Mouse (Mus musculus) neural tube, embryonic 13.5 days (tissue): ENCODE measurements at regions not wholly inside any gene's neighbourhood (a gene's known extent, or its start where the extent isn't known, plus 50 kb on each side); places are given as distances from the start of the nearest gene placed in this dataset.

Experiments used
- ATAC-seq: fragments of 200-750 bp; cut with Nextera tagmentation; 2 replicates; pipeline ENCODE4 v1.8.0; 2017; ENCODE audit warnings: low read depth, mild to moderate bottlenecking, moderate TSS enrichment, moderate library complexity
- H3K27ac ChIP-seq: fragments of 300-500 bp; sonication (generic); replicated peaks from 2 replicates; pipeline ENCODE4 v1.5.1; 2015; ENCODE audit warnings: moderate library complexity, mild to moderate bottlenecking, inconsistent platforms
- H3K27me3 ChIP-seq: fragments of 300-500 bp; sonication (generic); 2 replicates; pipeline ENCODE4 v1.6.1; 2015; ENCODE audit warnings: mild to moderate bottlenecking, inconsistent platforms
- H3K36me3 ChIP-seq: fragments of 300-500 bp; sonication (generic); 2 replicates; pipeline ENCODE4 v1.6.1; 2015; ENCODE audit warnings: mild to moderate bottlenecking, inconsistent platforms
- H3K4me1 ChIP-seq: fragments of 300-500 bp; sonication (generic); replicated peaks from 2 replicates; pipeline ENCODE4 v1.6.1; 2015; ENCODE audit warnings: inconsistent platforms
- H3K4me2 ChIP-seq: fragments of 300-500 bp; sonication (generic); 2 replicates; pipeline ENCODE4 v1.6.1; 2015; ENCODE audit warnings: inconsistent platforms, mild to moderate bottlenecking, moderate library complexity
- H3K4me3 ChIP-seq: fragments of 300-500 bp; sonication (generic); 2 replicates; pipeline ENCODE4 v1.5.1; 2015; ENCODE audit warnings: mild to moderate bottlenecking, inconsistent platforms
- H3K9ac ChIP-seq: fragments of 300-500 bp; sonication (generic); 2 replicates; pipeline ENCODE4 v1.6.1; 2015; ENCODE audit warnings: moderate library complexity, mild to moderate bottlenecking, inconsistent platforms
- H3K9me3 ChIP-seq: fragments of 300-500 bp; sonication (generic); 2 replicates; pipeline ENCODE4 v1.6.1; 2016; ENCODE audit warnings: inconsistent platforms
- WGBS: fragments of 180-500 bp; shearing (Covaris S2); methylation state at CpG from one replicate; pipeline ENCODE4 v1.1.7; 2015; 5-methylcytosine and 5-hydroxymethylcytosine counted together

DNA sequence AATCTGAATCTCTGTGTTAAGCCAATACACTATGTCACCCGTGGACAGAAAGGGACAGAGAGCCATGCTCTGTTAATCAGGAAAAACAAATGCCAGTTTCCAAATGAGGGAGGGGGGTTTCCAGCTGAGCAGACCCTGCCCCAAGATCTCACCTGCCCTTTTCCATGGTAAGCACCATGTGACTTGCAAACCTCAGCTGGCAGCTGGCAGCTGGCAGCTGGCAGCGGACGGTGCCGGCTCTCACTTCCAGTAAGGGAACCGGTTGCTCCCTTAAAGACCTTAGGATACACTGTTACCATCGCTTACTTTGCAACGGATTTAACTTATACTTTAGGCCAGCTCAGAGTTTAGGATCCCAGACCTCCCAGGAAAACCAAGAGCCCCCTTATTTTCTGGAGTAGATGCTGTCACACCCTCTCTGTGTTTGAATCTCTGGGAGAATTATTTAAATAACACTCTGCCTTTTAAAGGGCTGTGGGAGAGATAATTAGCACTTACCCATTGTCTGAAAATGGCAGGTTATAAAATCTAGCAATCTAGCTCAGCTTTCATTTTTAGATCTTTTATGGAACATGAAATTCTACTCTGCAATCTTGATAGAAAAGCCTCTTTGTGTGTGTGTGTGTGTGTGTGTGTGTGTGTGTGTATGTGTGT is 131.7 kb downstream of the Drd1 start:
- WGBS = 50% methylated on average over 7 of the region's 7 CpGs

DNA sequence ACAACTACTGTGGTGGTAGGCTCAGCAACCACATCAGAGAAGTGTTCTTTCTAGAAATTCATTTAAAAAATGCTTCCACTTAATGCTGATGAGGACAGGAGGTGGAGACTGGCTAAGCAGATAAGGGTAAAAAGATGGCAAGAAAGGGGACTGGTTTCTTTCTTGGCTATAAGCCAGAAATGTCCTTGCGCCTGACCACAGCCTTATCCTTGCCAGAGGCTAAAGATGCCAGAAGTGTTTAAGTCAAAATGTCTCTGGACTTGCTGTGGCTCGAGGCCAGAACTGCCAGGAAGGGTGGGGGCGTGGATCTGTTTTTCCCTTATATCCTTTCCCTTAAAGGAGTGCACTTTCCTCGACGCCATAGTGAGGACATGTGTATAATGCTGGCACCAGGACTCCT is 133.7 kb downstream of the Drd1 start:
- no peaks in the 10 kb centered on the region for H3K9me3 ChIP-seq
- no peaks in the 10 kb centered on the region for H3K36me3 ChIP-seq
- no peak overlapping the region for H3K27ac ChIP-seq
- H3K4me2 ChIP-seq = no peak overlapping the region
- ATAC-seq = no peak
- peaks cover 4% of the 10 kb centered on the region; the same call in 1 of the 2 replicates for H3K4me1 ChIP-seq
- no peak overlapping the region for H3K9ac ChIP-seq
- 87% methylated on average over 5 of the region's 5 CpGs for WGBS
- H3K4me3 ChIP-seq = no peak overlapping the region
- H3K27me3 ChIP-seq = no peaks in the 10 kb centered on the region

More for the DNA sequence above, 131.7 kb downstream of the Drd1 start:
- no peak overlapping the region for H3K27ac ChIP-seq
- no peaks in the 10 kb centered on the region for H3K9me3 ChIP-seq
- H3K4me1 ChIP-seq = peaks cover 10% of the 10 kb centered on the region; the same call in 1 of the 2 replicates
- ATAC-seq = no peak
- H3K36me3 ChIP-seq = no peaks in the 10 kb centered on the region
- no peaks in the 10 kb centered on the region for H3K27me3 ChIP-seq
- no peak overlapping the region for H3K4me3 ChIP-seq
- no peak overlapping the region for H3K9ac ChIP-seq
- no peak overlapping the region for H3K4me2 ChIP-seq

DNA sequence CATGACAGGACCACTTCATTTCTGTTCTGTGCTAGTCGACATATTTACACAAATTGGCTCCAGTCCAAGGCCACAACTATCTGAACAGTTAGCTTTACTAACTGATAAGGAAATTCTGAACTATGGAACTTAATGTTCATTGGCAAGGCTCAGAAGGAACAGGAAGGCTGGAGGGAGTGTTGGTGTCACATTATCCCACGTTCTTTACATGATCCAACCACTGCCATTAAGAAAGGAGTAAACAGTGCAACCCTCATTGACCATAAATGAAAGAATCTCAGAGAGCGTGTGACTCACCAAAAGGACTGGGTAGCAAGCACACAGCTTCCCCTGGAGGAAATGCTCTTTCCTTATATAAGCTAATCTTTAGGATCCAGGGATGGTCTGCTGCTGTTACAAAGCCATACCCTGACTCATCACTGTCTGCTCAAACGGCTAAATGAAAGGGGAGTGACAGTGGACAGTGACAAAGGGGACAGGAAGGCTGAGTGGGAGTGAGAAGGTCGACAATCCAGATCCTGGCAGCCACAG is 135.6 kb downstream of the Drd1 start:
- Histone ChIP-seq H3K4me3 (no peak overlapping the region), H3K9me3 (no peaks in the 10 kb centered on the region), H3K9ac (no peak overlapping the region), H3K4me1 (peaks cover 4% of the 10 kb centered on the region; the same call in 1 of the 2 replicates), H3K36me3 (no peaks in the 10 kb centered on the region), H3K27me3 (no peaks in the 10 kb centered on the region), H3K4me2 (no peak overlapping the region), H3K27ac (no peak overlapping the region)
- no peak for ATAC-seq
- WGBS = 57% methylated on average over 5 of the region's 5 CpGs

DNA sequence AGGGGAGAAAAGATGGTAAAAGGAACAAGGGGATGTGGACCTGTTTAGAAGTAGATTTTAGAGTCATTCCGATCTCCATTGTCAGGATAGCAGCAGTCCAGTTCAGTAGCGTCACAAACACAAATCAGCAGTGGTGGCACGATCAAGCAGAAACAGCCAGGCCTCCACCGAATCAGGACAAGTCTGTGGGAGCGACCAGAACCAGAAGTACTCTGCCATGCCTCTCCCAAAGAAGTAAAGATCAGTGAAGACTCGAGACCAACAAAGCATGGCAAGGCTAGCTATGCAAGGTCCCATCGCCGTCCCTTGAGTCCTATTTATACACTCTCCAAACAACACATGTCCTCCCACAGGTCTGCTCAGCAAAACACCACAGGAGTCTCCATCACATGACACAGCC is 140.0 kb downstream of the Drd1 start:
- 87% methylated on average over 8 of the region's 8 CpGs for WGBS
- H3K9ac ChIP-seq = no peak overlapping the region
- H3K27me3 ChIP-seq = no peaks in the 10 kb centered on the region
- H3K4me3 ChIP-seq = no peak overlapping the region
- no peak overlapping the region for H3K4me2 ChIP-seq
- ATAC-seq = no peak
- H3K36me3 ChIP-seq = no peaks in the 10 kb centered on the region
- peaks cover 8% of the 10 kb centered on the region; the same call in 1 of the 2 replicates for H3K4me1 ChIP-seq
- no peaks in the 10 kb centered on the region for H3K9me3 ChIP-seq
- no peak overlapping the region for H3K27ac ChIP-seq

DNA sequence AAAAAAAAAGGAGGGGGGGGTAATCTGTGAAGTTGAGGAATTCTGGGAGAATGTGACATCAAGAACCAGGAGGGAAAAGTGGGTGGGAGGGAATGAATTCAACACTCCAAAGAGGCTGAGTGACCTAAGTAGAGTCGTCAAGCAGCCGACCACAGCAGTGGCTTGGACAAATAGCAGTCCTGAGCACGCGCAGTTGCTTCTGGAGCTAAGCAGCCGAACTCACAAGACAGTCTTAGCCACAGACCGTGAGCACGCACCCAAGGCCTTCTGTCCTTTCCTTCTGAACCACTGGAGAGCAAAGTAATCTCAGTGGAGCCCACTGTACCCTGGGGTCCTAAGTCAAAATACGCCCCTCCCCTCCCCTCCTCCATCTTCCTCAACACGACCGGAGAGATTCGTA is 141.1 kb downstream of the Drd1 start:
- Histone ChIP-seq H3K9me3 (no peaks in the 10 kb centered on the region), H3K4me3 (no peak overlapping the region), H3K9ac (no peak overlapping the region), H3K4me2 (no peak overlapping the region), H3K36me3 (no peaks in the 10 kb centered on the region), H3K27me3 (no peaks in the 10 kb centered on the region), H3K27ac (no peak overlapping the region), H3K4me1 (peaks cover 8% of the 10 kb centered on the region; the same call in 1 of the 2 replicates)
- 86% methylated on average over 11 of the region's 11 CpGs for WGBS
- ATAC-seq = no peak

DNA sequence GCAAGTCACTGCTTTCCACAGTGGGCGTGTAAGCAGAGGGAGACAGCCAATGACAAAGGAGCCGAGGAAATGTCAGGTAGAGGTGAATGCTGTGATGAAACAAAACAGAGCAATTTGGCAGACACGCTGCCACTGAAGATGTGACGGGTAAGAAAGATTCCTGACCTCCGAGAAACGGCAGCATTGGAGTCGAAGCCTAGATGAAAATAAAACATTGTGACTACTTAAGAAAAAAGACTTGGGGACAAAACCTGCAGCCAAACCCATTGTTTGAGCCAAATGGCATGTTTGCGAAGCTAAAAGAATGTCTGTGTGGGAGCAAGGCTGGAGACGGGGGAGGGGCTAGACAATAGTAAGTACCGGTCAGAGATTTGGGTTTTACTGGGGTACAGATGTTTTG is 142.0 kb downstream of the Drd1 start:
- no peak overlapping the region for H3K9ac ChIP-seq
- no peak overlapping the region for H3K27ac ChIP-seq
- H3K4me2 ChIP-seq = no peak overlapping the region
- peaks cover 8% of the 10 kb centered on the region; the same call in 1 of the 2 replicates for H3K4me1 ChIP-seq
- no peaks in the 10 kb centered on the region for H3K36me3 ChIP-seq
- H3K9me3 ChIP-seq = no peaks in the 10 kb centered on the region
- H3K4me3 ChIP-seq = no peak overlapping the region
- no peaks in the 10 kb centered on the region for H3K27me3 ChIP-seq
- 54% methylated on average over 10 of the region's 10 CpGs for WGBS
- ATAC-seq = no peak

DNA sequence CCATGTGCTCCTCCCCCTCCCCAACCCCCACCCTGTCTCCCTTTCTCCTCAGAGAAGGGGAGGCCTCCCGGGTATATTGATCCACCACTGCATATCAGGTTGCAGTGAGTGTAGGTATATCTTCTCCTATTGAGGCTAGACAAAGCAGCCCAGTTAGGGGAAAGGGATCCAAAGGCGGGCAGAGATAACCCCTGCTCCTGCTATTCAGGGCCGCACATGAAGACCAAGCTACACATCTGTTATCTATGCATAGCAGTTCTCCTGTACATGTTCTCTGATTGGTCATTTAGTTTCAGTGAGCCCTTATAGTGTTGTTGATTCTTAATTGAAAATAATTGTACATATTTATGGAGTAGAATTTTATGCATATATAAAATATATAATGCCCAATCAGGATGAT is 143.7 kb downstream of the Drd1 start:
- Histone ChIP-seq H3K4me3 (no peak overlapping the region), H3K4me2 (no peak overlapping the region), H3K9me3 (no peaks in the 10 kb centered on the region), H3K27ac (no peak overlapping the region), H3K27me3 (no peaks in the 10 kb centered on the region), H3K4me1 (peaks cover 8% of the 10 kb centered on the region; the same call in 1 of the 2 replicates), H3K36me3 (no peaks in the 10 kb centered on the region), H3K9ac (no peak overlapping the region)
- no peak for ATAC-seq
- 64% methylated on average over 3 of the region's 3 CpGs for WGBS

DNA sequence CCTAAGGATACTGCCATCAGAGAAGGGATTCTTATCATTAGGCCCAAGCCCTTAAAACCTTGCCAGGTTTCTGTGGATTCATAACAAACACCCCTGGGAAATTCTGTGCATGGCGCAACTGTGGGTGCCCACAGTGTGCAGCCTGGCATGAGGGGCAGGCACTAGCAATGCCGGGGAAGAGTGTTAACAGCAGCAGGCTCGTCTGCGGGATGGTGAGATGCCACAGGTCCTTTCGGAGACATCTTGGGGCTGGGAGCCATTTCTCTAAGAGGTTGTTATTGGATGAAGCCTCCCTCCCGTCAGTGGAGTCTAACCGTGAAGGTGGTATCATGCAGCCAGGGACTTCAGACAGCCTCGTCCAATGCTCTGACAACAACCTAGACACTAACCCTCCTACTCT is 144.2 kb downstream of the Drd1 start:
- Histone ChIP-seq H3K27me3 (no peaks in the 10 kb centered on the region), H3K4me2 (no peak overlapping the region), H3K4me1 (peaks cover 8% of the 10 kb centered on the region; the same call in 1 of the 2 replicates), H3K9ac (no peak overlapping the region), H3K36me3 (no peaks in the 10 kb centered on the region), H3K27ac (no peak overlapping the region), H3K9me3 (no peaks in the 10 kb centered on the region), H3K4me3 (no peak overlapping the region)
- 84% methylated on average over 8 of the region's 8 CpGs for WGBS
- ATAC-seq = no peak

DNA sequence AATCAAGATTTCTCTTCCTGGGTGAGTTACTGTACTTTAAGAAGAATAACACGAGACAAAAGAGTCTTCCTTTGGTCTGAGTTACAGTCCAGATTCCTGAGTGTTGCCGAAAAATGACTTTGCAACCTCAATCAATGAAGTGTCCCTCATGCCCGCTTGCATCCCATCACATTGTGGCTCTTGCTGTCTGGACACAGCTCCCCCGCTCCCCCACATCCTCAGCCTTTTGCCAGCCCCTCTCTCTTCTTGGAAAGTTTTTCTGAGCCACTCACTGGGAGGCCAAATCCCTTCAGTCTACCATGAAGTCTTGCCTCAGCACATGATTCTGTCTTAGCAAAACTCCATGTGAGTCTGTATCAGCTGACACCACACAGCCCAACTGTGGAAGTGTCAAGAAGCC is 145.3 kb downstream of the Drd1 start:
- H3K4me2 ChIP-seq = no peak overlapping the region
- no peak overlapping the region for H3K27ac ChIP-seq
- H3K9me3 ChIP-seq = no peaks in the 10 kb centered on the region
- H3K27me3 ChIP-seq = no peaks in the 10 kb centered on the region
- no peak overlapping the region for H3K9ac ChIP-seq
- no peak overlapping the region for H3K4me3 ChIP-seq
- no peak for ATAC-seq
- no peaks in the 10 kb centered on the region for H3K36me3 ChIP-seq
- 83% methylated on average over 4 of the region's 4 CpGs for WGBS
- H3K4me1 ChIP-seq = peaks cover 8% of the 10 kb centered on the region; the same call in 1 of the 2 replicates

DNA sequence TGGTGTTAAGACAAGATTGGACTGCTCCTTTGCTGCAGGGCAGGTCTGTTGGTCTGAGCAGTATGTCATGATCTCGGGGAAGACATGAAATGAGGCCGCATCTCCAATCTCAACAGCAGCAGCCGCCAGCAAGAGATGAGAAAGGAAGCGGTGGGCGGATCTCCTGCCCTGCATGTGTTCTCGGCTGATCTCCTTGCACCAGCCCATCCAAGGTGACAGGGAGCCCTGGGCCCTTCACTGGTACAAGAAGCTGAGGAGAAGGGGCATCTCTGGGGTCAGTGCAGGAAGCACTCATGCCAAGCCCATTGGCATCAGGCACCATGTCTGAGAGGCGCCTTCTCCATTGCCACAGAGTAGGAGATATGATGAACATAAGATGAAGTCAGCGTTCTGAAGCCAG is 151.0 kb downstream of the Drd1 start:
- H3K27me3 ChIP-seq = no peaks in the 10 kb centered on the region
- peaks cover 8% of the 10 kb centered on the region; the same call in 1 of the 2 replicates for H3K4me1 ChIP-seq
- 85% methylated on average over 8 of the region's 8 CpGs for WGBS
- no peak overlapping the region for H3K4me2 ChIP-seq
- ATAC-seq = no peak
- H3K36me3 ChIP-seq = no peaks in the 10 kb centered on the region
- no peaks in the 10 kb centered on the region for H3K9me3 ChIP-seq
- no peak overlapping the region for H3K4me3 ChIP-seq
- H3K27ac ChIP-seq = no peak overlapping the region
- H3K9ac ChIP-seq = no peak overlapping the region

DNA sequence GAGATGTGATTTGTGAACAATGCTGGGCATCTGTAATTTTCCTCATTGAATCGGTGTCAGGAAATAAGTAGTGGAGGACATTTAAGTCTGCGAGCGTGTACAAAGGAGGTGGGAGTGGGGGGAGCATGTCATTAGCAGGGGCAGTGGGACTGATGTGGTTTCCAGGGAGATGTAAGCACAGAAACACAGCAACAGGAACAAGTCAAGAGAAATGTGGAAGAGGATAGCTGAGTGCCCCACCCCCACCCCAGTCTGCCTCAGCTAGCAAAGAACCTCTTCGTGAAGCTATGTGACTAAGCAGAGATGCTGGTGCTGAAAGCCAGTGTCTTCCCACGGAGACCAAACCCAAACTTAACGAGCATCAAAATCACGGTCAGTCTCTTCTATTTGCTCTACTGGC is 151.9 kb downstream of the Drd1 start:
- no peak for ATAC-seq
- peaks cover 13% of the 10 kb centered on the region for H3K4me1 ChIP-seq

DNA sequence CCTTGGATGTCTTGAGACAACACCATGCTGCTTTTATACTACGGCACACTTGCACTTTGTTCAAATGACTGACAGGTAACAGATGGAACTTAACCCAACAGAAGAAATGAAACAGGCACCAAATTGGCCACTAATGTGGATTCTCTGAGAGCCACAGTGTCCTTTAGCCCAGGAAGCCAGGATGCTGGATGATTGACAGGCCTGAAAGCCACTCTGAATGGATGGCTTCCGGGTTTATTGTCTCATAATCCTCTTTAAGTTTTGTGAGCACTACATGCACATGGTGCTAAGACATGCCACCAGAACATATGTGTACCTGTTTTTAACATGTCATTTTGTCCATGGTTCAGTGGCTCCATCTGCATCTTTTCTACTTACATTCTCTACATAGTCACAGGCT is 152.7 kb downstream of the Drd1 start:
- Histone ChIP-seq H3K4me2 (no peak overlapping the region), H3K27ac (no peak overlapping the region), H3K4me3 (no peak overlapping the region), H3K9me3 (no peaks in the 10 kb centered on the region), H3K27me3 (no peaks in the 10 kb centered on the region), H3K36me3 (no peaks in the 10 kb centered on the region), H3K4me1 (peaks cover 21% of the 10 kb centered on the region), H3K9ac (no peak overlapping the region)
- no peak for ATAC-seq
- 92% methylated on average over 2 of the region's 2 CpGs for WGBS

More for the DNA sequence above, 151.9 kb downstream of the Drd1 start:
- Histone ChIP-seq H3K4me2 (no peak overlapping the region), H3K9ac (no peak overlapping the region), H3K36me3 (no peaks in the 10 kb centered on the region), H3K27ac (peak overlapping the region; percentile 10; the same call in 1 of the 2 replicates), H3K4me3 (no peak overlapping the region), H3K27me3 (no peaks in the 10 kb centered on the region), H3K9me3 (no peaks in the 10 kb centered on the region)
- 33% methylated on average over 7 of the region's 7 CpGs for WGBS
